Mouse (Mus musculus) neural tube, postnatal 0 days (tissue): Measurements from ENCODE around the gene Fstl3. TPM values are rescaled to one million over a fixed set of nuclear protein-coding genes. Genes with fewer than 3 reads are reported as not detected.

ENCODE experiments used
- polyA plus RNA-seq: library from polyadenylated mRNA; unstranded; fragments of >200 nt; fragmentation: Nextera tagmentation; extraction: Ambion mirVana; gene quantifications from 2 replicates; pipeline ENCODE4 v1.2.1, GENCODE M21; 2015

Gene Fstl3
- polyA plus RNA-seq, result 3.2 and 4.4 TPM in 2 replicates

DNA sequence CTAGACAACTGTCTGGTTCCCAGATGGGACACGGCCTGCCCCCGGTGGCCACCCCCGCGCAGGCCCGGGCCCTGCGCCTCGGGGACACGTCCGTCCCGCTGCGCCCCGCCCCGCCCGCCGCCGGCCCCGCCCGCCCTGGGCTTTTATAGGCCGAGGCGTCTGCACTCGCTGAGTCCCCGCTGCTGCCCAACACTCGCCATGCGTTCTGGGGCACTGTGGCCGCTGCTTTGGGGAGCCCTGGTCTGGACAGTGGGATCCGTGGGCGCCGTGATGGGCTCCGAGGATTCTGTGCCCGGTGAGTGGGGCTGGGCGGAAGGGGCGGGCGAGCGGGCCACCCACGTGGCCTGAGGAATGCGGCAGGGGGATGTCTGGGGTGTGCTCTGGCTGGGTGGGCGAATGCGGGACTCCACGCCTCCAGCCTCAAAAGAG is at the start of gene Fstl3:
TSS of gene Fstl3 (plus strand) at position 170 of the 429 bp plus-strand sequence.

DNA sequence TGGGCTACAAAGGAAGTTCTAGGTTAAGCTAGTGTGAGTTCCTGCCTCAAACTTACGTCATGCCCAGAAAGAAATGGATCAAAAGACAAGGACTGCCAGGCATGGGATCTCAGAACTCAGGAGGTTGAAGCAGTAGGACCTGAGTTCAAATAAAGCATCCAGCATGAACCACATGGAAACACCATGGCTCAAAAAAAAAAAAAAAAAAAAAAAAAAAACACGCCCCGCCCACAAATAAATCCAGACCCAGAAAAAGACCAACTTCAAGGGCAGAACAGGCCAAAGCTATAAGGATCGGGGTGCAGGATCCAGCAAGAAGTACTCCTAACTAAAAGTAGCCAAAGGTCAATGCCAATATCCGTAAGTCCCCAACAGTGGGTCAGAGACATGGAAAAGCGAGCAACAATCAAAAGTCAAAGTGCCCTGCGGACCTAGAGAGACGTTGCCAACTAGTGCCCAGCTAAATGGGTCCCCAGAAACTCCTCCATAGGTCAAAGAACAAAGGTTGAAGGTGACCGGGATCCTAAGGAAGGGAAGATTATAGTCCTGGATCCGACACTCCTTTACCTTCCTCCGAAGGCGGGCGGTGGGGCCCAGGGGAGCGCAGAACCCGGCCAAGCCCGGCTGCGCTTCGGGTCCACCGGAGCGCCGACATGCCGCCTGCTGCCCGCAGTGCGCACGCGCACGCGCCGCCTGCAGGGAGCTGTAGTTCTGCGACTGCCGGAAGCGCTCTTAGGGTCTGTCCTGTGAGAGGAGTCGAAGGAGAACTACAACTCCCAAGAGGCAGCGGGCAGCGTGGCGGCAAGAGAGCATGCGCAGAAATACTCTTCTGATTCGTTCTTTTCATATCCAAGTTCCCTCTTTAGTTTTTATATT is 30.9 kb upstream of the Fstl3 start, which contains the start of gene Polrmt:
TSS of gene Polrmt (minus strand) at position 684 of the 876 bp plus-strand sequence.

DNA sequence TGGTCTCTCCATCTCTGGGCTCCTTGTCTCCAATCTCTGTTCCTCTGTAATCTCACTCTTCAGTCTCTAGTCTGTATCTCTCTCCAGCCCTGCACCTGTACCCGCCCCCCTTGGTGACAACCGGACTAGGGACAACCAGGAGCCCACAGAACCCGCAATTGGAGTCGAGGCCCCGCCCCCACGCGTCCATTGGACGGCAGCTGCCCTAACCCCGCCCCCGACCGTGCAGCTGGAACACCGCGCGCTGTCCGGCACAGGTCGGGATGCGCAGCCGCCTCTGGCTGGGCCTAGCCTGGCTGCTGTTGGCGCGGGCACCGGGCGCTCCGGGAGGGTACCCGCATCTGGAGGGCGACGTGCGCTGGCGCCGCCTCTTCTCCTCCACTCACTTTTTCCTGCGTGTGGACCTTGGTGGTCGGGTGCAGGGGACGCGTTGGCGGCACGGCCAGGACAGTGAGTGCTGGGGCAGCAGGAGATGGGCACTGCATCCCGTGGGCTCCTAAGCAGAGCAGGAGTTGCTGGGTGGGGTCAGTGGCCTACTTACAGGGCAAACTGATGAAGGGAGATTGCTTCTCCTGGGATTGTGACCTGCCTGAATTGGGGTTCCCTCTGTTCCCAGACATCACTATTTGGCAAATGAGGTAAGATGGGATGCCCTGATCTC is 22.1 kb upstream of the Fstl3 start, which contains the start of gene Fgf22:
TSS of gene Fgf22 (plus strand) at position 221 of the 661 bp plus-strand sequence.

DNA sequence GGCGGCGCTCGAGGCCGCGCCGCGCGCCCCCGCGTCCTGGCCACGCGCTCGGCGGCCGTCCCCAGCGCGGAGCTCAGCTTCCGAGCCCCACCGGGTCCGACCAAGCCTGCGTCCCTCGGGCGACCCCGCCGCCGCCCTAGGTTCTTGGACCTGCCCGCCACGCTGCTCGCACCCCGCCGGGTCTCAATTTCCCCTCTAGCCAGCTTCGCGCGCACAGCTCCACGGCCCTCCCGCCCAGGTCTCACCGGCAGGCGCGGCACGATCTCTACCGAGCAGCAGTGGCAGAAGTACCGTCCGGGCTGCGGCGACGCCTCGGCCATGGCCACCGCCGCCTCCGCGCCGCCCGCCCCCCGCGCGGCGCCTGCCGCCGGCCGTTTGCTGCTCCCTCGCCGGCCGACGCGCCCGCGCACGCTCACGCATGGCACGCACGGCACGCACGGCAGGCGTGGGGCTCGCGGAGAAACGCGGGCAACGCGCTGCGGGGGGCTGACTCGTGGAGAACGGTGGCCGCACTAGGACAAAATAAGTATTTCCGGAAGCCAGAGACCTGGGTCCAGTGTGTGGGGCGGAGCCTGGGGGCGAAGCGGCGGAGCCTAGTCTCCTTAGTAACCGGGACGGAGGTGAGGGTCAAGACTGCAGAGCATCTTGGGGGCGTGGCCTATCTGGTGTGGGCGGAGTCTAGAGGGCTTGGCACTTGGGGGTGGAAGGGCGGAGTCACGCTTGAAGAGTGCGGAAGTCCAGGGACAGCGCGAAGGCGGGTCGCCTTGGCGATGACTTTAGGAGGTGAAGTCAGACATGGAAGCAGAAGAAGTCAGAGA is 10.4 kb upstream of the Fstl3 start, which contains the start of gene Rnf126:
TSS of gene Rnf126 (minus strand) at position 445 of the 818 bp plus-strand sequence.

DNA sequence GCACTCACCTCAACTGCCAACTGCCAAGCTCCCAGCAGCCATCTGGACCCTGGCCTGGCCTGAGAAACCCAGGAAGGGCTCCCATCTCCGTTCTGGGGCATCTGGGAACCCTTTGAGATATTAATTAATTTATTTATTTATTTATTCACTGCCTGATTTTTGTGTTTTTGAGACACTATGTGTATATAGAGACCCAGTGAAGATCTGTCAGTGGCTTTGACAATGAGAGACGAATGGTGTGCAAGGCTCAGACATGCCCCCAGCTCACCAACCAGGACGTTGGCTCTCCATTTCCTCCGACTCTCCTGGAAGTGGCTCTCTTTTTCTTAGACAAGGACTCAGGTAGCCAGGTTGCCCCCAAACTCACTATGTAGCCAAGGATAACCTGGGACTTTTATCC is 13.8 kb downstream of the Fstl3 start, which contains the start of gene Prss57:
TSS of gene Prss57 (minus strand) at position 101 of the 400 bp plus-strand sequence.

DNA sequence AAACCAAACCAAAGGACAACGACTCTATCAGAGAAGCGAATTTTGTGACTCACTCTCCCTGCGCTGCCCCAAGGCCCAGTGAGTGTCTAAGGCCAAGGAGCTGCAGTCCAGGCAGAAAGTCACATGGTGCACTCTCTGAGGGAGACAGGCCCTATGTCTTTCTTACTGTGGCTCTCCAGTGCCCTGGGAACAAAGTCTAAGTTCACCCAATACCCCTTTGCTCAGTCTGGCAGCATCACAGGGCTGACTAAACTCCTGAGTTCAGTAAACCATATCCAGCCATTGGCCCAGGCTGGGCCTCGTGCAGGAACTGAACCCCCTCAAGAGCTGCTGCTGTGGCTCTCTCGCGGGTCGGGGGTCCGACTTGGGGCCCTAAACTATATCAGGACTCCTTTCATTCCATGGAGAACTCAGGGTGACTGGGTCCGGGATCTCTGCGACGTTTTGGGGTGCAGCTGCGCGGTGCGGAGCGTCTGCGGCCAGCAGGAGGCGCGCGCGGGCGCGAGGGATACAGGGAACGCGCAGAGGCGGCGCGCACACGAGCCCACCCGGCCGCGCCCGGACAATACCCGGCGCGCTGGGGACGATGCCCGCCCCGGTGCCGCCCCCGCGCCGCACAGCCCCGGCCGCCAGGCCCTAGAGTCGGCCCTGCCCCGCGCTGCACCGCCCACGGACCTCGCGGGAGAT is 16.1 kb downstream of the Fstl3 start, which contains the start of gene Palm:
TSS of gene Palm (plus strand) at position 522 of the 687 bp plus-strand sequence.

DNA sequence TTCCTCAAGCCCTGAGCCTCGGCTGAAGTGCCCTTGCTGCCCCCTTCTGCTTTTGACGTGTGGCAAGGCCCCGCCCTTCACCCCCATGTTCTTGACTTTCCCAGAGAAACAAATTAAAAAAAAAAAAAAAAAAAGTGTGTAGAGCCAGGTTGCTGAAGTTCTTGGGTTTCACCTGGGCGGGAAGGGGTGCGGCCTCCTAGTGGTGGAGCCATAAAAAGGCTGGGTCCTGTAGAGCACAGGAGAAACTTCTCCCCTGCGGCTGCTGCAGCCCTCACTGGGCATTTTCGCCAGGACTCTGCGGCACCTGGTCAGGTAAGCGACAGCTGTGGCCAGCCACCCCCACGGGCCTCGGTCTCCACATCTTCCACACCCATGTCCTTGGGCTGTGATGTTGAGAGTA is 43.7 kb downstream of the Fstl3 start, which contains the start of gene Misp:
TSS of gene Misp (plus strand) at position 208 of the 400 bp plus-strand sequence.

Other genes starting within 250 kb of the Fstl3 start
- gene Plpp2, start 243.5 kb upstream of the Fstl3 start, polyA plus RNA-seq, result 21.6 and 22.1 TPM in 2 replicates
- gene Mier2, start 222.1 kb upstream of the Fstl3 start, polyA plus RNA-seq, result 40.4 and 48.8 TPM in 2 replicates
- gene Theg, start 189.9 kb upstream of the Fstl3 start, polyA plus RNA-seq, result not detected in 2 replicates
- 1.1 TPM in 2 replicates for gene C2cd4c, start 163.2 kb upstream of the Fstl3 start, polyA plus RNA-seq
- 23.9 and 24.3 TPM in 2 replicates for gene Shc2, start 139.4 kb upstream of the Fstl3 start, polyA plus RNA-seq
- 0.24 and 0.61 TPM in 2 replicates for gene Odf3l2, start 131.5 kb upstream of the Fstl3 start, polyA plus RNA-seq
- 0.57 and 0.93 TPM in 2 replicates for gene Madcam1, start 112.7 kb upstream of the Fstl3 start, polyA plus RNA-seq
- gene Tpgs1, start 107.9 kb upstream of the Fstl3 start, polyA plus RNA-seq, result 142 and 148 TPM in 2 replicates
- gene Cdc34, start 95.1 kb upstream of the Fstl3 start, polyA plus RNA-seq, result 68.6 and 75.3 TPM in 2 replicates
- gene Gzmm, start 88.3 kb upstream of the Fstl3 start, polyA plus RNA-seq, result 0.83 and 1.1 TPM in 2 replicates
- gene Bsg, start 72.8 kb upstream of the Fstl3 start, polyA plus RNA-seq, result 1,217 and 1,238 TPM in 2 replicates
- gene Hcn2, start 60.6 kb upstream of the Fstl3 start, polyA plus RNA-seq, result 10.7 and 16.5 TPM in 2 replicates
- 33.3 and 33.7 TPM in 2 replicates for gene Polrmt, start 30.7 kb upstream of the Fstl3 start, polyA plus RNA-seq
- gene Fgf22, start 22.2 kb upstream of the Fstl3 start, polyA plus RNA-seq, result 4.8 and 5.8 TPM in 2 replicates
- 115 and 119 TPM in 2 replicates for gene Rnf126, start 10.3 kb upstream of the Fstl3 start, polyA plus RNA-seq
- 0.12 TPM in 1 of 2 replicates, not detected in the other for gene Prss57, start 13.7 kb downstream of the Fstl3 start, polyA plus RNA-seq
- 202 and 243 TPM in 2 replicates for gene Palm, start 16.3 kb downstream of the Fstl3 start, polyA plus RNA-seq
- 0.36 and 0.45 TPM in 2 replicates for gene Misp, start 43.7 kb downstream of the Fstl3 start, polyA plus RNA-seq
- 41.0 and 46.2 TPM in 2 replicates for gene Ptbp1, start 77.2 kb downstream of the Fstl3 start, polyA plus RNA-seq
- 10.9 and 11.4 TPM in 2 replicates for gene Prtn3, start 97.2 kb downstream of the Fstl3 start, polyA plus RNA-seq
- gene Plppr3, start 97.4 kb downstream of the Fstl3 start, polyA plus RNA-seq, result 253 and 298 TPM in 2 replicates
- gene Elane, start 109.0 kb downstream of the Fstl3 start, polyA plus RNA-seq, result not detected in 2 replicates
- gene Cfd, start 113.6 kb downstream of the Fstl3 start, polyA plus RNA-seq, result 0.37 TPM in 1 of 2 replicates, not detected in the other
- gene Med16, start 131.7 kb downstream of the Fstl3 start, polyA plus RNA-seq, result 38.0 and 41.7 TPM in 2 replicates
- 32.0 TPM in 1 of 2 replicates, not detected in the other for gene Gm26602, start 133.6 kb downstream of the Fstl3 start, polyA plus RNA-seq
- 3.6 and 3.7 TPM in 2 replicates for gene Kiss1r, start 139.7 kb downstream of the Fstl3 start, polyA plus RNA-seq
- 268 and 306 TPM in 2 replicates for gene R3hdm4, start 143.9 kb downstream of the Fstl3 start, polyA plus RNA-seq
- 1.7 and 3.0 TPM in 2 replicates for gene Arid3a, start 149.8 kb downstream of the Fstl3 start, polyA plus RNA-seq
- gene Wdr18, start 182.9 kb downstream of the Fstl3 start, polyA plus RNA-seq, result 108 and 110 TPM in 2 replicates
- gene Grin3b, start 193.4 kb downstream of the Fstl3 start, polyA plus RNA-seq, result 0.24 and 0.35 TPM in 2 replicates
- 33.5 and 35.6 TPM in 2 replicates for gene Tmem259, start 207.1 kb downstream of the Fstl3 start, polyA plus RNA-seq
- gene Cnn2, start 211.3 kb downstream of the Fstl3 start, polyA plus RNA-seq, result 19.9 and 20.5 TPM in 2 replicates
- 2.6 TPM in 2 replicates for gene Abca7, start 219.2 kb downstream of the Fstl3 start, polyA plus RNA-seq
- gene Arhgap45, start 239.4 kb downstream of the Fstl3 start, polyA plus RNA-seq, result 1.9 TPM in 2 replicates